Mouse (Mus musculus): ENCODE measurements around the gene Rnd2.

GRCm38 (mm10) chr11:101486126-101486525 is 21.3 kb downstream of the Rnd2 start:
- TF ChIP-seq POLR2A (IDR thresholded peaks at IDR 0.05; ENCODE audit: control insufficient read depth, extremely low read depth, insufficient read depth, low read length, poor library complexity) (no peak), CTCF (IDR thresholded peaks at IDR 0.05; ENCODE audit: borderline replicate concordance, control insufficient read depth, extremely low read depth, insufficient read depth, low read length, poor library complexity) (no peak)
